Mouse (Mus musculus) brain, embryonic 18.5 days (tissue): ENCODE data around the gene Sdk1.
A peak's percentile ranks its signal among the peaks of the same experiment; 100 is the strongest.

ENCODE experiments used
- DNase-seq: peaks from one replicate; pipeline ENCODE4 v3.0.0-alpha.2; 2012; ENCODE audit warnings: low read depth, low spot score

The Sdk1 gene

DNA sequence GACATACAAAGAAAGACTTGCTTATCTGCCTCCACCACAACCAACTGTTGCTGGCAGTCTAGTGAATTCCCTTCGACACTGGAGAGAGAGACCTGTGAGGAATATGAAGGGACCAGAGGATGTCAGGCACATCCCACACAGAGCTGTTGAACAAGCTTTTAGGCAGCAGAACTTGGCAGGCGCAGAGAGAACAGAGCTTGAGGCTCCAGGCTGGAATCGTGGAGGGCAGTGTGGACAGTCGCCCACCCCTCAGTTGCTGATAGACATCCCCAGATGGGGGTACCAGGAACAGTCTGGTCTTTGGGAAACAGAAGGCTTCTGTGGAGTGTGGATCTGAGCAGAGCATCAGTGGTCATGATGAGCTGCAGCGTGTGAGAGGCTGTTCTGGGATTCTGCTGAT lies 747.4 kb downstream of the Sdk1 start:
- DNase-seq, result no peak

DNA sequence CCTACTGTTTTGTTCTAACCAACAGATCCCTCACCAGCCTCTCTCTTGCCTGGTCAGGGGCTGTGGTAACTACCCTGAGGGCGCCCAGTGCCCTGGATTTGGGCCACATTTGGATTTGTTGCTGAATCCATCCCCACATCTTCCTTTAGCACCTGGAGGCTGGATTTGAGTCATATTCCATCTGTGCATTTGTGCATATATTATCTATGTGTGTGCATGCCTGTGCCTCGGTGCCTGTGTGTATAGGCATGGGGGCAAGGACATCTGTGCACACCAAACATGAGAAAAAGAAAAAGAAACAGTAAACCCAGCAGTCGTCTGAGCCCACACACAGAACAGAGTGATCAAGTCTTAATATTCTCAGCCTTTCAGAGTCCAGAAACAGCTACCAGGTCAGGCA lies 752.9 kb downstream of the Sdk1 start:
- no peak for DNase-seq

DNA sequence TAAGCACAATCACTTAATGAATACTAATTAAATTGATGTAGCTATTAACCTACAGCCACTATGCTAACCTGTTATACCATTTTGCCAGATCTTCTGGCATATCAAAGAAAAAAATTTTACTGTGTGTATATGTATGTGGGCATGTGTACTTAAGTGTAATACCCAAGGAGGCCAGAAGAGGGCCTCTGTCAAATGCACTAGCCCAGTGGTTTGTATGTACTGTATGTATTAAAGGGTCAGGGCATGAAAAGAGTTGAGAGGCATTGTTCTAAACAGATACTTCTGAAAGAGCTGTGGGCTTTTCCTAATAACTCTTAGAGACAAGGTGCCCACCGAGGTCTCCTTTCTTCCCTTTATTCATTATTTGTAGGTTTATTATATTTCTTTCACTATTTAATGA lies 759.0 kb downstream of the Sdk1 start:
- DNase-seq, result no peak

DNA sequence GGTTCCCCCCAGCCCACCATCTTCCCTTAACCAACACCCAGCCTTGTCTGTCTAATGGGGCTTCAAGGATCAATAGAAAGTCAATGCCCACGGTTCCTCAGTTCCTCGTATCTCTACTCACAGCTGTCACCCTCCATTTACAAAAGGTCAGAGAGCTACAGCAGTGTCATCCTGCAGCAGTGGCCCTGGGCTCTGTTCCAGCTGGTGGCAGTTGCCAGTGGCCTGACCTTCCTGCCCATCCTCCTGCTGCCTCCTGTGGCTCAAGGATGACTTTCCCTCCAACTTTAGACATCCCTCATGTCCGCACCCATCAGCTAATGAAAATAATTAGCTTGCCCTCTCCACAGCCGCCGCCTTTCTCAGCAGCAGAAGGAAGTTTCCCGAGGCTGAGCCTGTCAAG lies 759.8 kb downstream of the Sdk1 start:
- DNase-seq, result no peak

DNA sequence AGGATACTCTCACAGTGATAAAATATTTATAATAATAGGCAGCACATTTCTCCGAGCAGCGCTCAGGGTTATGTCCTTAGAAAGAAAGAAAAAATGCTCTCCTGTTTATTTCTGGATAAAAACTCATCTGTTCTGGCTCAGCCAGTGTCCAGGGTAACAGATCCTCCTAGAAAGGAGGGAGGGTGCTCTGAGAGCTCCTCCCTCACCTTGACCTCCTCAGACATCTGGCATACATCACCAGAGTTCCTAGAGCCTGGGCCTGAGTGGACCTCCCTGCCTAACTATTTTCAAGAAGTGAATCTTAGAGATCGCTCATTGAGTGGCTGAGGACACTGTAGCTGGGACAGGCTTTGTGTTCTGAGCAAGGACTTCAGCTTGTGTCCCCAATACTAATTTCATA lies 760.7 kb downstream of the Sdk1 start:
- no peak for DNase-seq

DNA sequence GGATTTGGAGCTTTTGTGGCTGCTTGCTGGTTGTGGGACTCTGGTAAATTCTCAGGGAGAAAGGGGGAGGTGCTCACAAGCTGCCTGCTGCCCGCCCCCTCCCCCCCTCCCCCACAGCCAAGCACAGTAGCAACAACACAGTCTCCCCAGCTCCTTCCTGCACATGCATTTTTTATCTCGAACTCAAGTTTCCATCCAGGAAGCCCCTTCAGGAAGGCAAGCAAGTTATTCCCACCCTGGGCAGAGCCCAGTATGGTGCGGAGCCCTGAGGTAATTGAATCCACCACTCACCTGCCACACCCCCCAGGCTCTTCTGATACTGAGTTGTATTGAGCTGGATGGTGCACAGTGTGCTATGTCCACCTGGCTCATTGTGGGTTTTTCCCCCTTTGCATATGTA lies 768.9 kb downstream of the Sdk1 start:
- no peak for DNase-seq

DNA sequence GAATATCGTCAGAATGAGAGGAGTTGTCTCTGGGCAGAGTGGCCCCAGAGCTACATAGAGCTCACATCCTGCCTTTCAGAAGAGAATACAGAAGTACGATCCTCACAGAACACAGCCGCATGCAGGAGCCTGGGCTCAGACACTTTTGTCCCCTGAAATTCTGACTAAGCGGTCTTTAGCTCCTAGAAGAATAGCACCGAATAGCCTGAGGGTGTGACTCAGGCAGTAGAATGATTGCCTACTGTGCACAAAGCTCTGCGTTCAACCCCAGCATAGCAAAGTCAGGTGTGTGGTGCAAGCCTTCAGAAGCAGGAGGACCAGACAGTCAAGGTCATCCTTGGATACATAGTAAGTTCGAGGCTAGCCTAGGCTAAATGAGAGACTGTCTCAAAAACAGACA lies 775.7 kb downstream of the Sdk1 start:
- DNase-seq, result no peak

DNA sequence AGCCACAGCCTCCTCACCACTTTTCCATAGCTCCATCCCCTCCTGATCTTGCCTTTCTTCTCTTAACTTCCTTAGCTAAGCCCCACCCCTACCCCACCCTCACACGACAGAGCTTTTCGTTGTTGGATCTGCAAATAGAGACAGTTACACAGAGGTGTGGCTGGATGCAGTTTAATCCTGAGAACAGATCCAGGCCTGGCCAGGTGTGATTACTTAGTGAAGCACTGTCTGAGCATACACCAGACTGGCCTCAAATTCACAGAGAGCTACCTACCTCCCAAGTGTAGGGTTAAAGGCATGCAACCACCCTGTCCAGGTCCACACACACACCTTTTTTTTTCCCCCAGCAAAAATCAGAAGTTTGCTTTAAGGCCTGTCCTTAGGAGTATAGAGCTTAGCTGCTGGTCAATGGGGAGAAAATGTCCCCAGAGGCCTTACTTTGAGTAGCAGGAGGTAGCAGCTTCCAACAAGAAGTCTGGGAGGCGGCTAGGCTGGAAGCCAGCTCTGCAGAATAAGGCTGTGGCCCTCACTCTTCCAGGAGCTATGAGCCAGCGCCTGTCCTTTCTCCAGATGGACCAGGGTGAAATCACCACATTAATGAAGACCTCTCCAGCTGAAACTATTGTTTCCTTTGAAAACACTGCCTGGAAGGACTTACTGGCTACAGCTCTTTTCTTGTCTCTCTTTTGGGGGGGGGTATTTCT lies 781.7 kb downstream of the Sdk1 start:
- DNase-seq, result no peak

DNA sequence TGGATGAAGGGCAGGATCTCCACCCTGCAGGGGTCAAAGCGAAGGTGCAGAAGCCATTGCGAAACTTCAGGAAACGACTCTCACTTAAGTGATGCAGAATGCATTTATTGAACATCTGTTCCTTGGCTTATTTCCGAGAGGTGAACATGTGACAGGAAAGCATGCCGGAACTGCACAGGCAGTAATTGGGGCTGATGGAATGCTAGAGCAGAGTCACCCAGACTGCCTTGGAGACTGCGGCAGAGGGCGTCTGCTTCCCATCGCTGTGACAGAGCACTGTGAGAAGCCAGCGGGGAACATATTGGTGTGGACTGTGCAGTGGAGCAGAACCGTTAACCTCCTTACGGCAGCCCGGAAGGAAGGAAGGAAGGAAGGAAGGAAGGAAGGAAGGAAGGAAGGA lies 783.2 kb downstream of the Sdk1 start:
- DNase-seq, result no peak

DNA sequence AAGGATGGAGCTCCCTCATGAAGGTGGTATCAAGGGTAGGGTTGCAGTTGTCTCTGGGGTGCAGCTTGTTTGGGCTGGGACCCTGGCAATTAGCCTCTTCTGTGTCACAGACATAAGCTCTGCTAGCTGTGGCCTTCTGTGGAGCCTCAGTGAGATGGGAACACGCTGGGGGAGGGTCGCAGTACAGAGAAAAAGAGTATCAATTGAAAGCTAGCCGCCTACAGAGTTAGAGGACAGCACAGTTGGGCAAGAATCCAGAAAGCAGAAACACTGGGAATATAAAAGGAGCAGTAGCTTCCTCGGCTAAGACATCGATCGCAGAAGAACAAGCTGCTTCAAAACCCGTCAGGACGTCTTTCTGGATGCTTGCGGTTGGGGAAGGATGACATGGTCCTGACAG lies 795.2 kb downstream of the Sdk1 start:
- DNase-seq, result no peak

DNA sequence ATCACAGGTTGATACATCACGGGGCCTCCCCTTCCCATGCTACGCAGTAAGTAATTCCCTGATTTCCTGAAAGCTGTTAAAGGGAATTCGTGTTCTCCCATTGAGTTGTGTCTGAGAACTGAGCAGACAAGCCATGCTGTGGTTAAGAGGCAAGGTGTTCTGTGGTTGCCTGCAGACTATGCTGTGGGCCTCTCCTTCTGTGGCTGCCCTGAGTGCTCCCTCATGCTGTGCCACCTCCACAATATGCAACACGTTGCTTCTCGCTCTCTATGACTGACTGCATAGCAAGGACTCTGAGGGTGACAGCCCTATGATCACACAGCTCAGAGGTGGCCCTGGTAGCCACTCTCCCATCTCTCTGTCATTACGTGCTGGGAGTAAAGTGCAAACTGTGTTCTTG lies 797.9 kb downstream of the Sdk1 start:
- DNase-seq, result no peak

DNA sequence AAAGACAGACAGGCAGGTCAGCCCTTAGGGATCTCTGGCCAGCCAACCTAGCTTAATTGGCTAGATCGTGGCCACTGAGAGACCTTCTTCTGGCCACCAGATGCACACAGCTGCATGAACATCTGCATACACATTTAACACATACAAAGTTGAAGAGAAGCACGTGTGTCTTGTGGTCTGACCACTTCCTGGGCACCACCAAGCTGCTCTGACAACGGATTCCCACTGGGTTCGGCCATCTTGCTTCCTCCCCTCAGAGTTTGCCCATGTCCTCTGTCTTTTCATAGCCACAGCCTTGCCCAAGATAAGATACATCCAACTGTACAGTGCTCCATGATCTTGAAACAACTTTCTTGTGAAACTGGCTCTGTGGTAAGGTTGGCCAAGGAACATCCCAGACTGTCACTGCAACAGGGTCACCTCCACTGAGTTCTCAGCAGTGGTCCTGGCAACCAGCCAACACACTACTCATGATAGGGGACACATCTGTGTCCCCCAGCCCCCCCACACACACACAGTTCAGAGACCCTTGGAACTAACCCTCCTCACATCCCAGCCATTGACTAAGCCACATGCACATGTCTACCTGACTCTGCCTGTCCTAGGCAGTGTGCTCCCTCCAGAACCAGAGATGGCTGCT lies 798.7 kb downstream of the Sdk1 start:
- no peak for DNase-seq

DNA sequence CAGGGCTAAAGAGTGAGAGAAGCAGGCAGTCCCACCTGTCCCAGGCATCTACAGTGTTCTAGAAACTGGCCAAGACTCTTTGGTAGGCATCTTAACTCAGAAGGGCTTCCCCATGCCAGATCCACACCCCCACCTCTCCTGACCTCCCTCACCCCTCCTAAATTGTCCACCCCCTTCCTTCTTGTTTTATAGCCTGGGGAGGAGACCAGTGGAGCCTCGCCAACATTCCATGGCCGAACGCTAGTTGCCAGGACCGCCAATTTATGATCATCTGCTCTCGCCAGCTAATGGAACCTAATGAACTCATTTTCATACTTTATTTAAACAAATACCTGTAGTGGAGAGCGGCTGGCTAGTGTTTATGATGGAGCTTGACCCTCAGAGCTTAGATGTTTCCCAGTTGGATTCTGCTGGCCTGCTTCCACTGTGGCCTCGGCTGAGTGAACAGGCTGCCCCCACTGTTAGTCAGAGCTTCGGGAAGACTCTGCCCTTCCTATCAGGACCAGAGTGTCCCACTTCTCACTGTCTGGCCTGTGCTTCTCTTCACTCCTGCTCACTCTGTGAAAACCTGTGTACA lies 800.0 kb downstream of the Sdk1 start:
- DNase-seq, result no peak

DNA sequence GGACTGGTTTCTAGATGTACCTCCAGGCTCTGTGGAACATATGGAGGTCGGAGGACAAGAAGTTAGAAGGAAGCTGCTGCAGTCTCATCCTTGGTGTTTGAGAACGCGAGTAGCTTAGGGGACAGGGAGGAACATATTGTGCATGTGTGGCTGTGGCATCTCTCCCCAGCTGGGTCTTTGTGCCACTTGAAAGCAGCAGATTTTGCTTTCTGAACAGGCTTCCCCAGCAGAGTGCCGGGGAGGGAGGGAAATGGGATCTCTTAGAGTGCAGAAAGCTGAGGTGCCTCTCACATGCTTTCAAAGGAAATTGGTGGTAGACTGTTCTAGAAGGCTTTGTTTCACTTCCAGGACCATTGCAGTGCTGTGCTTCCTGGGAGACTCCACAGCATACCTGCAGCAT lies 820.5 kb downstream of the Sdk1 start:
- DNase-seq, result peak; percentile 16

DNA sequence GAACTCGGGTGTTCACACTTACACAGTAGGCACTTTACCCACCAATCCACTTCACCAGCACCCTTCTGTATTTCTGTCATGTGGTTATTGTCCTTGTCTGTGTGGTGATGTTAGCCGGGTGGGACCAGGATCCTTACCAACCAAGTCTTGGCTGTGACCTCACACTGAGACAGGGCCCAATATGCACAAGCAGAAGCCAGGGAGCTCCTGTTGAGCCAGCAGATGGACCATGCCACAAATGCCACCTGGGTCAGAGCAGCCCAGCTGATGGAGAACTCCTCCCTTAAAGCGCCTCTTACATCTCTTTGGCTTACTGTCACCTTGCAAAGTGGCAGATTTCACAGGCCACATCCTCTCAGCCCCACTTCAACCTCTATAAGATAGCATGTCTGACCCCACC lies 830.0 kb downstream of the Sdk1 start:
- DNase-seq, result no peak

DNA sequence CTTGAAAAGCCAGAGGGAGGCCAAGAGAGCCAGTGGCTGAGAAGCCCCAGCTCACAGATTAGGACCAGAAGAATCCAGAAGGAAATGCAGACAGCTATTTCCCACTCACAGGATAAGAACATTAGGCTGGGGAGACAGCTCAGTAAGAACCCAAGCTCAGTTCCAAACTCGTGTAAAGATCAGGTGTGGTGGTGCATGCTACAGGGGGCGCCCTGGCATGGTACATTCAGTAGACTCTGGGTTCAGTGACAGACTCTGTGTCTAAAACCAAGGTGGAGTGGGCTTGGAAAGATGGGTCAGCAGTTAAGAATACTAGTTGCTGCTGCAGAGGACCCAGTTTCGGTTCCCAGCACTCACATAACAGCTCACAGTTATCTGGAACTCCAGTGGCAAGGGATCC lies 832.6 kb downstream of the Sdk1 start:
- no peak for DNase-seq

DNA sequence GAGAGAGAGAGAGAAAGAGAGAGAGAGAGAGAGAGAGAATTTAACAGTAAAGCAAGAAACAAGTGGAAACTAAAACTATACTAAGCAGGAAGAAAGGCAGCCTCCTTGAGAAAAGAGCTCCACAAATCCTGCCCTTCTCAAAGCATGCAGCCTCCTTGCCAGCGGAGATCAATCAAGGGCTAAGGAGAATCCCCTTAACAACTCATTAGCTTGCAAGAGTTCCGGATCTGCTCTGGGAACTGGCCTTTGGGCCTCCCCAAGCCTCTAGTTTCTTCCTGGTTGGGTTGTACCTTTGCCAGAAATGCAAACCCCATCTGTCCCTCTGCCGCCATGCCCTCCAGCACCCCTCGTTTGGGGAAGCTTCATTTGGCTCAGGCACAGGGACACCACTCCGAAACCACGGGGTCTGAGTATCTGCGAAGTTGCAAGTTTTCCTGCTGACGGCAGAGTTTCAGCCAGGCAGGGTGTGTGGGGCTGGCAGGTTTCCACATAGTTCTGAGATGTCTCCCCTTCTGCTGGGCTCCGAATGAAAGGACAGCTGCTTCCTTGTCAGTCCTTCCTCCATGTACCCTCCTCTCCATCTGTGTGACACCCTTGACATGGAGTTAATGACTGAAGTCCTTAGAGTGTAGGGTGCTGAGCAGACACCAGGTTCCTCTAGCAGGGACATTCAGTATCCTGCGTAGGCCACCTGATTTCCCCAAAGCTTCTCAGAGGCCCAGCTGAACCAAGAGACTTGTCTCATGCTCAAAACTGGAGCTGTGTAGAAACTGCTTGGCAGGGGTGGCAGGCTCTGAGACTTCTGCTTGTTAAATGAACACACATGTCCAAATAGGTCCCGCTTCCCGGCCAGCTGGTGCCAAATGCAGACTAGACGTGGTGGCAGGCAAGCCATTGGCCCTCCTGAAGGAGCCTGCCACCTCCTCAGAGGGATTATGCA lies 833.5 kb downstream of the Sdk1 start:
- peak; percentile 58 for DNase-seq

DNA sequence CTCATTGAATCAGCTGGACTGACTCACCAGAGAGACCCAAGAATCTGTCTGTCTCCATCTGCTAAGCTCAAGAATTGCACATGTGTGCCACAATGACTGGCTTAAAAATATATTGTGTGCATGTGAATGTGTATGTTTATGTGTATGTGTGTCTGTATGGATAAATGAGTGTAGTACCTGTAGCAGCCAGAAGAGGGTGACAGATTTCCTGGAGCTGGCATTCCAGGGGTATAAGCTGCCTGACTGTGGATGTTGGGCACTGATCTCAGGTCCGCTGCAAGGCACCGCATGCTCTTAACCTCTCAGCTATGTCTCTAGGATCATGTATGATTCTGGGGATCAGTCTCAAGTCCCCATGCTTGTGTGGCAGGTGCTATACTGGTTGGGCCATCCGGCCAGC lies 839.4 kb downstream of the Sdk1 start:
- no peak for DNase-seq

DNA sequence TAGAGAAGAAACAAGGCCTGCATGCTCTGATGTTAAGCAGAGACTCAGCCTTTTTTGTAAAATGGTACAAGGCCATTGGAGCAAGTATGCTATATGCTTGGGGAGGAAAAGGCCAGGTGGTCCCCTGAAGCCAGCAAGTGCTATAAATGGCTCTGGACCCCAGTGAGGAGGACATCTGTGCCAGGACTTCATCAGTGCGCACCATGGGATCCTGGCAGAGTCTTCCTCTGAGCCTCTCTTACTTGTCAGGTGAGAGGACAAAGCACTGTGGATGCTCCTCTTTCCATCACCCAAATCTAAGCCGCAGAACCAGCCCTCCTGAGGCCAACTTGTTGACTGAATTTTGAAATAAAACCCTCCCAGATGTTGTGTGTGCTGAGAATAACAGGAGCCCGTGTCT lies 839.8 kb downstream of the Sdk1 start:
- DNase-seq, result no peak

DNA sequence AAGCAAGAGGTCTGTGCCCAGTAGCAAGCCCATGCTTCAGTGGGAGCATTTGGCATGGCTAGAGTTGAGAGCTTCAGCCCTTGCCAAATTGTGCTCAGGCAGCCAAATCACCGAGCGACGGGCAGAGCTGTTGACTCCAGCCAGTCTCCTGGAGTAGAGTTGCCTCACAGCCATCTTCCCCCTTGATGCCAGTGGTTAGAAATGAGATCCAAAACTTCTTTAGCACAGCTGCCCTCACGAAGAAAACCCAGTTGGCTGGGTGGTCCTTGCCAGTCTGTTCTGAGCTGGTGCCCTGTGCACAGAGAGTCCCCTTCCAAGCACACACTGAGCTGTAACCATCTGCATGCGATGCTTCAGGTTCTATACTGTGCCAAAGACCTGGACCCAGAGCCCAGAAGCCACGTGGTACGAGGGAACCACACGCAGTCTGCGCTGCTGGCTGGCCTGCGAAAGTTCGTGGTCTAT lies 855.1 kb downstream of the Sdk1 start:
- DNase-seq, result no peak

DNA sequence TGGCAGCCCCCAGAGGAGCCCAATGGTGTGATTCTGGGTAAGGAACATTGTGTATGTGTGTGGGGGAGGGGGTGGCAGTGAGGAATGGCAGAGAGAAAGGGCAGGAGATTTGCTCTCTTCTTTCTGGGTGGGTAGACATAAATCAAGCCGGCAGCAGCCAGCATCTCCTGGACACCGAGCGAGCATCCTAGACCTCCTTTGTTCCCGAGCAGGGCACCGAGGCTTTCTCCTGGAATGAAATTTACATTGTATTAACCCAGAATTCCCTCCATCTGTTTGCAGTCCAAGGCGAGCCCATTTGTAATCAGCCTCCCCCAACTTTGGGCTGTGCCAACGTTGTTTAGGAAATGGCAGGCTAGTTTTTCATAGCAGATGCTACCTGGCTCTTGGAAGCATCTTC lies 858.9 kb downstream of the Sdk1 start:
- DNase-seq, result no peak

DNA sequence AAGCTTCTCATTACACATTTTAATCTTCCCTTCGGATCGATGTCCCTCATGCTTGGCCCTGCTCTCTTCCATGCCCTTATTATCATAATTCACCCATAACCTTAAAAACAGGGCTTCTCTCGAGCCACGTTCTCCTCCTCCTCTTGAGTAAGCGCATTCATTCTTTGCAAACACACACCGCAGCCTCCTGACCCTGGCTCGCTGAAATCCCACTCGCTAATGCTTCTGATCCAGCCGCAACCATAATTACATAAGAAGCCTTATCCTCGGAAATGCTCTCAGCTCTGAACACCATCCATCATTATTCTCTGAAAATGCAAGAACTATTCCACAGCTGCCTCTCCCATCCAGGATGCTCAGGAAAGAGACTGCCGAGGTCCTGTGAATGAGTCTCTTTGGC lies 866.1 kb downstream of the Sdk1 start:
- DNase-seq, result no peak
